Mouse (Mus musculus) olfactory bulb, adult 2 months (tissue): ENCODE data around the gene Tedc2.

Experiments
- CTCF ChIP-seq: fragments of 200-500 bp; IDR thresholded peaks from 2 replicates; pipeline ENCODE4 v1.5.1; 2012; ENCODE audit warnings: low read depth, mild to moderate bottlenecking, low read length, moderate library complexity; ENCODE audit not compliant: insufficient read depth
- POLR2A ChIP-seq: fragments of 200-500 bp; IDR thresholded peaks from 2 replicates; pipeline ENCODE4 v1.6.1; 2012; ENCODE audit warnings: mild to moderate bottlenecking, low read depth, low read length, moderate library complexity; ENCODE audit not compliant: insufficient read depth

- TF ChIP-seq CTCF (no peak), POLR2A (no peak)
Observed at GRCm38 (mm10) chr17:24244061-24244460, 23.4 kb upstream of the Tedc2 start.
